Mouse (Mus musculus) stomach, postnatal 0 days (tissue): ENCODE data around the gene Plk5. TPM values are rescaled to one million over a fixed set of nuclear protein-coding genes. Genes with fewer than 3 reads are reported as not detected.
"Not testable (repeated sequence)": the region's sequence is repeated elsewhere in the genome, so short reads cannot be mapped to it uniquely, and the experiment has no call there.

ENCODE experiments used
- ATAC-seq: fragments of 200-750 bp; cut with Nextera tagmentation; 2 replicates; pipeline ENCODE4 v1.8.0; 2017; ENCODE audit not compliant: low FRiP score, low TSS enrichment
- DNase-seq: peaks from one replicate; pipeline ENCODE4 v3.0.0-alpha.2; 2016; ENCODE audit warnings: low spot score
- H3K27ac ChIP-seq: fragments of 300-500 bp; sonication (generic); replicated peaks from 2 replicates; pipeline ENCODE4 v1.5.1; 2014; ENCODE audit warnings: mild to moderate bottlenecking, control low read depth
- H3K27me3 ChIP-seq: fragments of 300-500 bp; sonication (generic); 2 replicates; pipeline ENCODE4 v1.6.1; 2014; ENCODE audit warnings: low read length; ENCODE audit not compliant: control insufficient read depth, insufficient read depth
- H3K36me3 ChIP-seq: fragments of 300-500 bp; sonication (generic); 2 replicates; pipeline ENCODE4 v1.6.1; 2014; ENCODE audit warnings: low read length, mixed read lengths; ENCODE audit not compliant: control insufficient read depth, insufficient read depth
- H3K4me1 ChIP-seq: fragments of 300-500 bp; sonication (generic); replicated peaks from 2 replicates; pipeline ENCODE4 v1.6.1; 2014; ENCODE audit warnings: antibody characterized with exemption; ENCODE audit not compliant: control insufficient read depth, insufficient read depth
- H3K4me2 ChIP-seq: fragments of 300-500 bp; sonication (generic); replicated peaks from 2 replicates; pipeline ENCODE4 v1.6.1; 2014; ENCODE audit warnings: low read depth, mild to moderate bottlenecking, control low read depth, moderate library complexity
- H3K4me3 ChIP-seq: fragments of 300-500 bp; sonication (generic); 2 replicates; pipeline ENCODE4 v1.5.1; 2014; ENCODE audit warnings: low read depth, low read length, control low read depth
- H3K9ac ChIP-seq: fragments of 300-500 bp; sonication (generic); 2 replicates; pipeline ENCODE4 v1.6.1; 2014; ENCODE audit warnings: mild to moderate bottlenecking, low read length, control low read depth, mixed read lengths
- H3K9me3 ChIP-seq: fragments of 300-500 bp; sonication (generic); 2 replicates; pipeline ENCODE4 v1.6.1; 2016; ENCODE audit warnings: low read length; ENCODE audit not compliant: control insufficient read depth
- CTCF ChIP-seq: IDR thresholded peaks from 2 replicates; pipeline ENCODE4 v1.5.1; 2016; ENCODE audit warnings: antibody characterized with exemption, low read depth, mild to moderate bottlenecking, moderate library complexity
- EP300 ChIP-seq: optimal IDR thresholded peaks from 2 replicates; pipeline ENCODE3; 2016; ENCODE audit warnings: antibody characterized with exemption
- WGBS: fragments of 180-500 bp; shearing (Covaris S2); extraction: QIAGEN DNeasy Blood & Tissue Kit; methylation state at CpG from one replicate; pipeline ENCODE4 v1.1.7; 2014; 5-methylcytosine and 5-hydroxymethylcytosine counted together
- polyA plus RNA-seq: library from polyadenylated mRNA; unstranded; fragments of >200 nt; fragmentation: Nextera tagmentation; extraction: Ambion mirVana; gene quantifications from 2 replicates; pipeline ENCODE4 v1.2.1, GENCODE M21; 2015

Plk5 gene
- polyA plus RNA-seq, 1 experiment from 2014 or later, result 0.07 TPM

DNA sequence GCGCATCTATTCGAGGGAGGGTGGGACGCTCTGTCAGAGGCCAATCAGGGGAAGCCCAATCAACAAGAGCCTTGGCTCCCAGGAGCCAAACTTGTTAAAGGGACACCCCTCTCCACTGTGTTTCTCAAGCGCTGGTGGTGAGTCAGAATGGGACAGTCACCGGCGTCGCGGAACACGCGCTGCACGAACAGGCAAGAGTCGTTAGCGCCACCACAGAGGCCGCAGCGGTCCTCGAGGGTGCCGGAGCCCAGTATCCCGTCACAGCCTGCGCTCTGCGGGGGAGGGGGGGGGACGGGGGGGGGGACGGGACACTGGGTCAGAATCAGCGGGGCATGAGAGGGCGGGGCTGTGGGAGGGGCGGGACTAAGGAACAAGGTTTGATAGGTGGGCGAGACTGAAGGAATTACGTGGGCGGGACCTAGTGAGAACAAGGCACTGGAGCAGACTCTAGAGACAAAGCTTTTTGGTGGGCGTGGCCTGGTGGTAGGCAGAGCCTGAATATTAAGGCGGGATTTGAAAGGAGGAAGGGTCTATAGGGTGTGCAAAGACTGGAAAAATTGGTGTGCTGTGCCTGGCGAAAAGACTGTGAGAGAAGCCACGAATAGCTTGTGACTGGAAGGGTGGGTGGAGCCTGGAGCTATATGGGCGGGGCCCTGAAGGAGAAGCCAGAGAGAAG, 13.4 kb upstream of the Plk5 start:
- H3K9ac ChIP-seq, result no peak overlapping the region
- ATAC-seq (peak; percentile 45), DNase-seq (peak; percentile 67)
- peak overlapping the region; percentile 46 for H3K4me2 ChIP-seq
- peaks cover 11% of the 10 kb centered on the region; the same call in 1 of the 2 replicates for H3K4me1 ChIP-seq
- no peak for TF ChIP-seq CTCF
- TF ChIP-seq EP300, result no peak
- H3K36me3 ChIP-seq, result no peaks in the 10 kb centered on the region
- no peaks in the 10 kb centered on the region for H3K9me3 ChIP-seq
- peak overlapping the region; percentile 17 for H3K4me3 ChIP-seq
- 1% methylated on average over 27 of the region's 33 CpGs for WGBS
- H3K27ac ChIP-seq, result no peak overlapping the region; the same call in 1 of the 2 replicates
- H3K27me3 ChIP-seq, result peaks cover 8% of the 10 kb centered on the region

DNA sequence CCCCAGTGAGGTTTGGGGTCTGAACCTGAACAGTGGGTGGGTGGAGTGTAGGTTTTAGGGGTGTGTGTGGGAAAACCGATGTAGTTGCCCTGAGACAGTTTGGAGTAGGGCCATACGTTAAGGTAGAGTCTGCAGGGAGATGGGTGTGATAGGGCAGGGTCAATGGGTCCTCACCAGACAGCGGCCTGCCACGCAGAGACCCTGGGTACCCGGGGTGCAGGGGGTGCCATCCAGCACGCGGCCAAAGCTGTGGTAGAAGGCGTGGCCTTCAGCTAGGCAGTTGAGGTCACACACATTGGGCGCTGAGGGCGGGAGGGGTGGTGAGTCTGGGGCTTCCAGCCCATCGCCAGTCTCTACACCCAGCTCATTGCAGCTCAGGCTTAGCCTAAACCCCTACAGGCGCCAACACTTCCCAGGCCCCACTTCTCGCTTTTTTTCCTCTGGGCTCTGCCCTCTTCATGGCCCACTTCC, 12.8 kb upstream of the Plk5 start:
- Histone ChIP-seq H3K4me1 (peaks cover 11% of the 10 kb centered on the region; the same call in 1 of the 2 replicates), H3K4me2 (peak overlapping the region; percentile 46), H3K9ac (no peak overlapping the region), H3K27me3 (peaks cover 8% of the 10 kb centered on the region), H3K27ac (peak overlapping the region; percentile 61), H3K36me3 (no peaks in the 10 kb centered on the region), H3K9me3 (no peaks in the 10 kb centered on the region), H3K4me3 (peak overlapping the region; percentile 17)
- TF ChIP-seq EP300, result no peak
- no peak for TF ChIP-seq CTCF
- DNase-seq (no peak), ATAC-seq (peak; percentile 3; the same call in 1 of the 2 replicates)
- 35% methylated on average over 11 of the region's 13 CpGs for WGBS

DNA sequence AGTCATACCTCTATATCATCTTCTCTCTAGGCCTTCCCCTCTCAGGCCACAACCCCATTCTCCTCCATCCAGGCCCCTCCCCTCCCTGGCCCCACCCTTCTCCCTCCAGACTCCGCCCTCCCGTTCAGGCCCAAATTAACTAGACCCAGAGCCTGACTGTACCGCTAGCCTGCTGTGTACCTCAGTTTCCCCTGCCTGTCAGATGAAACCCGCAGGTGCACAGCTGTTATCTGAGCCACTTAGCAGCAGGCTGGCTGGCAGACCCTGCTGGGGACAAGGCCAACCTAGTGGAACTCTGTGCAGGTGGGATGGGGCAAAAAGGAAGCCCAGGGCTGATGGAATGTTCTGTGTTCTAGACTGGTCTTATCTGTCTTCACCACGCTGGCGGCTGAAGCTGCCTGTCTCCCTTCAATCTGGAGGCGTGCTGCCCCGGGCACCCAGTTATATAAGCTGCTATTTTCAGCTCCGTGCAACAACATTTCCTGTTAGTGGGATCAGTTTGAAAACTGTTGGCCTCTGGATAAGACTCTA, 12.1 kb upstream of the Plk5 start:
- H3K4me2 ChIP-seq, result peak overlapping the region; percentile 45; the same call in 1 of the 2 replicates
- DNase-seq, result no peak
- no peak overlapping the region for H3K9ac ChIP-seq
- no peak overlapping the region for H3K4me3 ChIP-seq
- TF ChIP-seq EP300, result no peak
- H3K27ac ChIP-seq, result 0 out of 2 replicates have a peak overlapping the region, but pooled peaks have one; percentile 24
- H3K27me3 ChIP-seq, result peaks cover 8% of the 10 kb centered on the region
- no peaks in the 10 kb centered on the region for H3K9me3 ChIP-seq
- ATAC-seq, result no peak
- no peaks in the 10 kb centered on the region for H3K36me3 ChIP-seq
- H3K4me1 ChIP-seq, result peaks cover 13% of the 10 kb centered on the region; the same call in 1 of the 2 replicates
- WGBS, result 37% methylated on average over 9 of the region's 9 CpGs

DNA sequence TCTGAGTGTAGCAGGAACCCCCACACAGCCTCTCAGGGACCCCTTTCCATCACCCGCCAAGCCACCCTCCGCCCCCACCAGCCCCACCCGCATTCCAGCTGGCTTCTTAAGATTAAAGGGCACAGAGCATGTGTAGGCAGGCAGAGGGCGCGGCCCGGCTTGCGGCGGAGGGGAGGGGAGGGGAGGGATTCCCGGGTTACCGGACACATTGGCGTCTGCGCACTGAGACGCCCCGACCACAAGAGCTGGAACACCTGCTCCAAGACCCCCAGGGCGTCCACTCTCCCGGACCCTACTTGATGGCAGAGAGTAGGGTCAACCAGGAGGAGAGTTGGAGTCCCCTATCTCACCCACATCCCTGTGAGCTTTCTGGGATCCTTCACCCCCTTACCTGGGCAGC, 11.1 kb upstream of the Plk5 start:
- Histone ChIP-seq H3K36me3 (no peaks in the 10 kb centered on the region), H3K4me1 (peaks cover 13% of the 10 kb centered on the region; the same call in 1 of the 2 replicates), H3K4me2 (peak overlapping the region; percentile 45), H3K27me3 (peaks cover 8% of the 10 kb centered on the region), H3K27ac (0 out of 2 replicates have a peak overlapping the region, but pooled peaks have one; percentile 24), H3K9ac (peak overlapping the region; percentile 31; the same call in 1 of the 2 replicates), H3K4me3 (peak overlapping the region; percentile 12; the same call in 1 of the 2 replicates), H3K9me3 (no peaks in the 10 kb centered on the region)
- TF ChIP-seq EP300, result no peak
- TF ChIP-seq CTCF, result 0 out of 2 replicates have a peak, but pooled peaks have one; percentile 11
- DNase-seq, result peak; percentile 78
- WGBS, result 9% methylated on average over 16 of the region's 16 CpGs
- no peak for ATAC-seq

DNA sequence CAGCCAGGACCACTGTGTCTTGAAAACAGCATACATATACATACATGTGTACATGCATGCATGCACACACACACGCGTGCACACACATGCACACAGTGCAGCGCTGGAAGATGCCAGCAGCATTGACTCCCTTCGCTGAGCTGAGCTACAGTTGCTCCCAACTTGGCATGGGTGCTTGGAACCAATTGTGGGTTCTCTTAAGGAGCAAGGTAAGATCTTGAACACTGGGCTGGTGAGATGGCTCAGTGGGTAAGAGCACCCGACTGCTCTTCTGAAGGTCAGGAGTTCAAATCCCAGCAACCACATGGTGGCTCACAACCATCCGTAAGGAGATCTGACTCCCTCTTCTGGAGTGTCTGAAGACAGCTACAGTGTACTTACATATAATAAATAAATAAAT, 10.3 kb upstream of the Plk5 start:
- not testable (repeated sequence) for H3K4me2 ChIP-seq, H3K27ac ChIP-seq, H3K27me3 ChIP-seq, H3K9me3 ChIP-seq, H3K36me3 ChIP-seq, H3K9ac ChIP-seq, ATAC-seq, H3K4me3 ChIP-seq, DNase-seq
- peaks cover 13% of the 10 kb centered on the region; the same call in 1 of the 2 replicates for H3K4me1 ChIP-seq
- 80% methylated on average over 5 of the region's 6 CpGs for WGBS

DNA sequence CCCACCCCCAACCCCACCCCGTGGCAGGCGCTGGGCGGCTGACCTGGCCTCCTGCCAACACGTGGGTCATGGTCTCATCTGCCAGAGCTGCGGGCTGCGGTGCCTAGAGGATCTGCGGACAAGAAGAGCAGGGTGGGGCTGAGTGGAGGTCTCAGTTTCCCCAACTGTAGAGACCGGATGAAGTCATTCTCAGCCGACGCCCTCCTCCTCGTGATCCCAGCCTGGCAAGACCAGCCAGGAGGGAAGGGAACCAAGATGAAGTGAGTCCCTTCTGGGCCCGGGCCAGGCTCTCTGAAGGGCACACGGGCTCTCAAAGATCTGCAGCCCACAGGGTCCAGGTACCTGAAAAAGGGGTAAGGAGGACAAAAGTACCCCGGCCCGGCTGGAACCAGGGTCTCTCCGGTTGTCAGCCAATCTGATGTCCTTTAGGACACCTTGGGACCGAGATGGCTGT, 8.7 kb upstream of the Plk5 start:
- Histone ChIP-seq H3K9me3 (no peaks in the 10 kb centered on the region), H3K4me2 (peak overlapping the region; percentile 71), H3K9ac (peak overlapping the region; percentile 61), H3K4me3 (peak overlapping the region; percentile 49), H3K27me3 (no peaks in the 10 kb centered on the region; the same call in 1 of the 2 replicates), H3K4me1 (peaks cover 9% of the 10 kb centered on the region; the same call in 1 of the 2 replicates), H3K27ac (peak overlapping the region; percentile 67; the same call in 1 of the 2 replicates), H3K36me3 (no peaks in the 10 kb centered on the region)
- DNase-seq (no peak), ATAC-seq (no peak)
- TF ChIP-seq EP300, result no peak
- no peak for TF ChIP-seq CTCF
- 9% methylated on average over 16 of the region's 17 CpGs for WGBS
